Mouse (Mus musculus) hindbrain, embryonic 11.5 days (tissue): ENCODE measurements around the gene Faf1. TPM values are rescaled to one million over a fixed set of nuclear protein-coding genes. Genes with fewer than 3 reads are reported as not detected.

ENCODE experiments used
- ATAC-seq: fragments of 200-750 bp; cut with Nextera tagmentation; 2 replicates; pipeline ENCODE4 v1.8.0; 2017; ENCODE audit warnings: mild to moderate bottlenecking, moderate TSS enrichment, moderate library complexity; ENCODE audit not compliant: low FRiP score
- DNase-seq: peaks from one replicate; pipeline ENCODE4 v3.0.0-alpha.2; 2015; ENCODE audit warnings: low spot score
- H3K27ac ChIP-seq: fragments of 300-500 bp; sonication (generic); 2 replicates; pipeline ENCODE4 v1.5.1; 2014; ENCODE audit warnings: mild to moderate bottlenecking, low read depth, low read length
- H3K27me3 ChIP-seq: fragments of 300-500 bp; sonication (generic); 2 replicates; pipeline ENCODE4 v1.6.1; 2014; ENCODE audit warnings: mild to moderate bottlenecking, low read length, moderate library complexity, mixed read lengths; ENCODE audit not compliant: control insufficient read depth, insufficient read depth
- H3K36me3 ChIP-seq: fragments of 300-500 bp; sonication (generic); 2 replicates; pipeline ENCODE4 v1.6.1; 2014; ENCODE audit warnings: mild to moderate bottlenecking, low read length, moderate library complexity, mixed read lengths; ENCODE audit not compliant: control insufficient read depth, insufficient read depth
- H3K4me1 ChIP-seq: fragments of 300-500 bp; sonication (generic); replicated peaks from 2 replicates; pipeline ENCODE4 v1.6.1; 2014; ENCODE audit warnings: low read length, mixed read lengths; ENCODE audit not compliant: control insufficient read depth, insufficient read depth
- H3K4me2 ChIP-seq: fragments of 300-500 bp; sonication (generic); replicated peaks from 2 replicates; pipeline ENCODE4 v1.6.1; 2014; ENCODE audit warnings: mild to moderate bottlenecking, low read depth, low read length
- H3K4me3 ChIP-seq: fragments of 300-500 bp; sonication (generic); 2 replicates; pipeline ENCODE4 v1.5.1; 2014; ENCODE audit warnings: low read depth, low read length
- H3K9ac ChIP-seq: fragments of 300-500 bp; sonication (generic); 2 replicates; pipeline ENCODE4 v1.6.1; 2014; ENCODE audit warnings: low read depth, low read length
- H3K9me3 ChIP-seq: fragments of 300-500 bp; sonication (generic); 2 replicates; pipeline ENCODE4 v1.6.1; 2016; ENCODE audit warnings: low read length; ENCODE audit not compliant: control insufficient read depth
- WGBS: fragments of 180-500 bp; shearing (Covaris S2); extraction: QIAGEN DNeasy Blood & Tissue Kit; methylation state at CpG from one replicate; pipeline ENCODE4 v1.1.7; 2014; 5-methylcytosine and 5-hydroxymethylcytosine counted together
- polyA plus RNA-seq: library from polyadenylated mRNA; unstranded; fragments of >200 nt; fragmentation: Nextera tagmentation; extraction: Ambion mirVana; gene quantifications from 2 replicates; pipeline ENCODE4 v1.2.1, GENCODE M21; 2014

The Faf1 gene
- polyA plus RNA-seq, 1 experiment from 2014 or later: 41.5 TPM

DNA sequence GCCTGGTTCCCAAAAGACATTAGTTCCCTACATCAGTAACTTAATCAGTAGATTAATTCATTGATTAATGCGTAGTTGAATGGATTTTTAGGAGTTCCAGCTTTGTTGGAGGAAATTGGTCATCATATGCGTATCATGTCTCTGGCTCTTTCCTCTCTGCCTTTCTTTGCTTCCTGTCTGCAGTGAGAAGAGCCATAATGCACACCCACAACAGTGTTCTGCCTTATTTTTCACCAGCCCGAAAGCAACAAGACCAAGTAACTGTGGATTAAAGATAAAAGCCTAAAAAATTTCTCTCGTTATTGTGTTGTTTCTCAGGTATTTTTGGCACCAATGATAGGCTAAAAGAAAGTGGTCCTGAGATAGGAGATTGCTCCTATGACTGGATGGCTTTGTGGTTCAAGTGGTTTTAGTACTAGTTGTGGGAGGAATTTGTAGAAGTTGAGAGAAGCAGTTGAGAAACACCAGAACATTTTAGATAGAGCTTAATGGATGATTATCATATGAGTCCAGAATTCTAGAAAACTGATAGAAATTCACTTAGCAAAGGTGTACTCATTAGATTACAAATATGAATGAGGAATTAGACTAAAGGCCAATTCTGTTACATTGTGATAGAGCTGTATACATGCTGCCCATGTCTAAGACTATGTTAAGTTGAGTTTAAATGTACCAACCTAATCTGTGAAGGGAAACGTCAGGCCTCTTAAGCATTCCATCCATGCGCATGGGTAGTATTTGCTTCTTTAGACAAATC is 221.6 kb downstream of the Faf1 start:
- no peaks in the 10 kb centered on the region for H3K9me3 ChIP-seq

DNA sequence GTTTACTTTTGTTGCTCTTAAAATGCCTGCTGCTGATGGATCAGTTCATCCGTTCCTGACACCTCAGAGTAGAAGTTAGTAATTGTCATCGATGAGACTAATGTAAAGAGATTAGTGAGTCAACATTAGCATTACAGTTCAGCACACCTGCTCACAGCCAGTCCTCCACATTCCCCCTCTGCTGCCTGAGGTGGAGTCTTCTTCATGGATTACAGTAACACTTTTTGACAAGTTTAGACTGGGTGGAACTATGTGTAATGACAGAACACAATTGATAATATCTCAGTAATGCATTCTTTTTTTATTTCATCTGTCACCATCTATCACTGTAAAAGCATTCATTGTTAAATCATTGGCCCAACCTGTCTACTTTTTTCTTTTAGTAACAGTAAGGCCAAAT is 224.7 kb downstream of the Faf1 start:
- no peak overlapping the region for H3K27ac ChIP-seq
- DNase-seq (no peak), ATAC-seq (no peak)
- H3K4me1 ChIP-seq: no peaks in the 10 kb centered on the region
- H3K9ac ChIP-seq: no peak overlapping the region
- H3K4me2 ChIP-seq: no peak overlapping the region
- no peaks in the 10 kb centered on the region for H3K27me3 ChIP-seq
- no peaks in the 10 kb centered on the region for H3K9me3 ChIP-seq
- no peaks in the 10 kb centered on the region for H3K36me3 ChIP-seq
- 84% methylated on average over 2 of the region's 2 CpGs for WGBS
- H3K4me3 ChIP-seq: no peak overlapping the region

More for the DNA sequence above, 221.6 kb downstream of the Faf1 start:
- no peak for ATAC-seq
- Histone ChIP-seq H3K4me1 (no peaks in the 10 kb centered on the region), H3K4me2 (no peak overlapping the region), H3K4me3 (no peak overlapping the region), H3K36me3 (no peaks in the 10 kb centered on the region), H3K27ac (no peak overlapping the region), H3K9ac (no peak overlapping the region), H3K27me3 (no peaks in the 10 kb centered on the region)
- no peak for DNase-seq
- WGBS: 97% methylated on average over 6 of the region's 6 CpGs

DNA sequence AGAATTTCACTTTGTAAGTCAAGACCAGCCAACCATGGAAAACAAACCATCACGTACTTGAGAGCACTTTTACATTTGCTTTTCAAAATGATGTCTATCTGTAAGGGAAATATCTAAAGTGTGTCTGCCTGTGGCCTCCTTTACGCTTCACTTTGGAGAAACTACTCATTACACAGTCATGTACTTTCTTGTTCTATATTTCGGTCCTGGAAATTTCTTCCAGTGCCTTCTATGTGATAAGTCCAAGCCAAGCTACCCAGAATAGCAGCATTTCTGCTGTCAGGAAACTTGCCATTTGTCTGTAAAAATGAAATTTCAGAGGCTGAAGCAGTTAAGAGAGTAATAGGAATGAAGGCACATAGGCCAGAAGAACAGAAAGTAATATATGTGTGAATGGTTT is 228.1 kb downstream of the Faf1 start:
- Histone ChIP-seq H3K27ac (no peak overlapping the region), H3K36me3 (no peaks in the 10 kb centered on the region), H3K4me2 (no peak overlapping the region), H3K9me3 (no peaks in the 10 kb centered on the region), H3K27me3 (no peaks in the 10 kb centered on the region), H3K9ac (no peak overlapping the region), H3K4me3 (no peak overlapping the region), H3K4me1 (no peaks in the 10 kb centered on the region)
- WGBS: 92% methylated on average over 3 of the region's 3 CpGs
- ATAC-seq (no peak), DNase-seq (no peak)

DNA sequence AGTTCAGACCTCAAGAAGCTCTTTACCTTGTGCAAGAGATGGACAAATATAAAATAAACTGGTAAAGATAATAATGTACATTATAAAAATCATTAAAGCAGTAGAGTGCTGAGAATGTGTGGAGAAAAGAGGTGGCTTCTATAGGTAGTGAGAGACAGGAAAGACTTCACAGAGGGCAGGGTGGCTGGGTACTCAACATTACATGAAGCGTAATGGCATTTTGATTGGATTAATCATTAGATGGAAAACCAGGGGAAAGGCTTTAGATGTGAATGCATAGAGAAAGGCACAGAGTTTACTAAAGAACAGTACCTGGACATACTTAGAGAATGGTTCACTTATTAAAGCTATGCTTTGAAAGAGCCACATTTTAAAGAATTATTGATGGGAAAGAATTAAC is 252.7 kb downstream of the Faf1 start:
- 100% methylated on average over 1 of the region's 1 CpGs for WGBS
- no peak overlapping the region for H3K4me3 ChIP-seq
- ATAC-seq (no peak), DNase-seq (no peak)
- H3K4me2 ChIP-seq: no peak overlapping the region
- no peaks in the 10 kb centered on the region for H3K36me3 ChIP-seq
- no peak overlapping the region for H3K27ac ChIP-seq
- H3K27me3 ChIP-seq: no peaks in the 10 kb centered on the region
- H3K9ac ChIP-seq: no peak overlapping the region
- no peaks in the 10 kb centered on the region for H3K9me3 ChIP-seq
- H3K4me1 ChIP-seq: no peaks in the 10 kb centered on the region

DNA sequence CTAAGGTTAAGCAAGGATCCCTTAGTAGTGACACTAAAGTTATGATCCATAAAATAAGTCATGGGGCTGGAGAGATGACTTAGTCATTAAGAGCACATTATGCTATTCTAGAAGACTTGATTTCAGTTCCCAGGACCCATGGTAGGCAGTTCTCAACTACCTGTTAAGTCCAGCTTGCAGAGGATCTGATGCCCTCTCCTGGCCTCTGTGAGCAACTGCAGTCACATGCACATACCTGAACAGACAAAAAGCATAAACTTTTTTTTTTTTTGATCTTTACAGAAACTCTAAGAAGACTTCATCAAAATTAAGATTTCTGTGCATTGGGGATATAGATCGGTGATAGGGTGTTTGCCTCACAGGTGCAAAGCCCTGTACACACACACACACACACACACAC is 254.1 kb downstream of the Faf1 start:
- DNase-seq: no peak
- WGBS: 95% methylated on average over 1 of the region's 1 CpGs
- Histone ChIP-seq H3K27me3 (no peaks in the 10 kb centered on the region), H3K36me3 (no peaks in the 10 kb centered on the region), H3K9ac (no peak overlapping the region), H3K27ac (no peak overlapping the region), H3K4me2 (no peak overlapping the region), H3K4me3 (no peak overlapping the region), H3K4me1 (no peaks in the 10 kb centered on the region), H3K9me3 (no peaks in the 10 kb centered on the region)
- no peak for ATAC-seq

DNA sequence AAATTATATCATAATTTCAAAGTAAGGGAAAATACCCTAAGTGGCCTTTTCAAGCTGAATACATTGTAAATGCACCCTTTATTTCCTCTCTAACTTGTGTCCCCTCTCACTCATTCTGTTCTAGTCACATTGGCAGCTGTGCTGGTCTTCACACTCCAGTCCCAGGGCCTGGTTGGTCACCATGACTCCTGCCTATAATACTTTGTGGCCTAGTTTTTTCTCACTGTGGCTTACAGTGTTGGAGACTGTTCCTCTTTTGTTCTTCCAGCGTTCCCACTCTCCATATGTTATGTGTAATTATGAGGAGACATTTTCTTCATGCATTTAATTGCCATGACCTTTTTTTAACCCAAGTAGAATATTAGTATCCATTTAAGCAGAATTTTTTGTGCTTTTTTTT is 254.5 kb downstream of the Faf1 start:
- no peaks in the 10 kb centered on the region for H3K4me1 ChIP-seq
- H3K4me3 ChIP-seq: no peak overlapping the region
- WGBS: 93% methylated on average over 1 of the region's 1 CpGs
- no peak overlapping the region for H3K4me2 ChIP-seq
- no peak overlapping the region for H3K27ac ChIP-seq
- H3K36me3 ChIP-seq: no peaks in the 10 kb centered on the region
- H3K9ac ChIP-seq: no peak overlapping the region
- no peaks in the 10 kb centered on the region for H3K27me3 ChIP-seq
- H3K9me3 ChIP-seq: no peaks in the 10 kb centered on the region
- ATAC-seq (no peak), DNase-seq (no peak)

DNA sequence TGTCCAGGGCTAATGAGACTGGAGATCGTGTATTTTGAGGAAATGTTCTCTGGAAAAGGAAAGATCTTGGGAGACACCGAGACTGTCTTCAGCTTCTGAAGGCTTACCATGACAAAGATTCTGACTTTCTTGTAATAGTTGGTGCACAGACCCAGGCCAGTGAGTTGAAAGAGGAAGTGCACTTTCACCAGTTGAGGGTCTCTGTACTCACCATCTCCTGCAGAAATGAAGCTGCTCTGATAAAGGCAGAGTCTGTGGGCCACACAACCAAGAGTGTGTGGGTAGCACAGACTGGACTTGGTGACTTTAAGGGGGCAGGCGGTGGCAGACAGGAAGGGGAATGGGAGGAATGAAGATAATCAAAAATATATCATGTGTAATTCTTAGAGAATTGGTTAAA is 260.2 kb downstream of the Faf1 start:
- Histone ChIP-seq H3K9ac (no peak overlapping the region), H3K4me1 (no peaks in the 10 kb centered on the region), H3K9me3 (no peaks in the 10 kb centered on the region), H3K4me2 (no peak overlapping the region), H3K36me3 (no peaks in the 10 kb centered on the region), H3K4me3 (no peak overlapping the region), H3K27ac (no peak overlapping the region), H3K27me3 (no peaks in the 10 kb centered on the region)
- no peak for DNase-seq
- ATAC-seq: no peak
- WGBS: 91% methylated on average over 3 of the region's 3 CpGs

DNA sequence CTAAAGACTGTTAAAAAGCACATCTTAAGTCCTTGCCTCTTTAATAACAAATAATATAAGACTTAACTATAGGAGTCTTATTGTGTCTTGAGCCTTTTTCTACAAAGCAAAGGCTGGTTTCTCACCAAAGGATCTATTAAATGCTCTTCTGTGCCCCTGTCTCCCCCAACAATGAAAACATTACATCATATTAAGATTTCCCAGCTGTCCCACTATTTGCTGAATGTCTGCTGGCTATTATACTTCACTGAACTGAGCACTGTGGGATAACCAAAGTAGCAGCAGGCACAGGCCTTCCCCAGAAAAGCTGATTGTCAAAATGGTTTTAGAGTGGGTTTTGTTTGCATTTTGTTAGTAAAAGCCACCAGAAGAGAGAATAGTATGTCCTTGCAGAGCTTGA is 262.9 kb downstream of the Faf1 start:
- ATAC-seq: no peak
- H3K27ac ChIP-seq: no peak overlapping the region

DNA sequence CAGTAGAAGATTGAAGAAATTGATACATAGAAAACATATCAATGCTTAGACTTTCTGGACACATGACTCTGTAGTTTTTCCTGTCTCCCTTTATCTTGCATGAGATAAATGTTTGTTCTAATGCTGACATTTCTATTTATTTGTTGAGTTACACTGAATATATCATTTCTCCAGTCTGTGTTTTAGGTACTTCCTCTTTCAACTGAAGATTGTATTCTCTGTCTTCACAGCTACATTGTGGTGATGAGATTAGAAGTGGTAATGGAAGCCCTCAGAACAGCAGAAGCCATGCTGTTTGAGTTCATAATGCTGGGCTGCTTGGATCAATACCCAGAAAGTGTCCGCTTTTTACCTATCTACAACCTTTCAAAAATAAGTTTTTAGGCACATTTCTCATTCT is 269.2 kb downstream of the Faf1 start:
- H3K27me3 ChIP-seq: no peaks in the 10 kb centered on the region
- no peaks in the 10 kb centered on the region; the same call in 1 of the 2 replicates for H3K36me3 ChIP-seq
- DNase-seq (no peak), ATAC-seq (no peak)
- H3K4me3 ChIP-seq: no peak overlapping the region
- no peaks in the 10 kb centered on the region for H3K9me3 ChIP-seq
- H3K4me1 ChIP-seq: no peaks in the 10 kb centered on the region
- H3K9ac ChIP-seq: no peak overlapping the region
- 97% methylated on average over 1 of the region's 1 CpGs for WGBS
- no peak overlapping the region for H3K27ac ChIP-seq
- H3K4me2 ChIP-seq: no peak overlapping the region

More for the DNA sequence above, 262.9 kb downstream of the Faf1 start:
- H3K36me3 ChIP-seq: no peaks in the 10 kb centered on the region; the same call in 1 of the 2 replicates
- no peak overlapping the region for H3K4me2 ChIP-seq
- no peak overlapping the region for H3K4me3 ChIP-seq
- no peaks in the 10 kb centered on the region for H3K4me1 ChIP-seq
- H3K9ac ChIP-seq: no peak overlapping the region
- DNase-seq: no peak
- no peaks in the 10 kb centered on the region for H3K9me3 ChIP-seq
- no peaks in the 10 kb centered on the region for H3K27me3 ChIP-seq
